Mouse (Mus musculus) intestine, postnatal 0 days (tissue): ENCODE results near the gene Arsg. TPM values are rescaled to one million over a fixed set of nuclear protein-coding genes. Genes with fewer than 3 reads are reported as not detected.

Experiments used
- ATAC-seq: fragments of 200-750 bp; cut with Nextera tagmentation; 2 replicates; pipeline ENCODE4 v1.8.0; 2017; ENCODE audit warnings: mild to moderate bottlenecking, moderate TSS enrichment, moderate library complexity
- H3K27ac ChIP-seq: fragments of 300-500 bp; sonication (generic); 2 replicates; pipeline ENCODE4 v1.5.1; 2014; ENCODE audit warnings: mild to moderate bottlenecking, low read depth, low read length, moderate library complexity
- H3K27me3 ChIP-seq: fragments of 300-500 bp; sonication (generic); replicated peaks from 2 replicates; pipeline ENCODE4 v1.6.1; 2014; ENCODE audit warnings: low read length, mixed read lengths; ENCODE audit not compliant: control insufficient read depth, insufficient read depth
- H3K36me3 ChIP-seq: fragments of 300-500 bp; sonication (generic); 2 replicates; pipeline ENCODE4 v1.6.1; 2014; ENCODE audit warnings: mild to moderate bottlenecking, moderate library complexity; ENCODE audit not compliant: control insufficient read depth, insufficient read depth
- H3K4me1 ChIP-seq: fragments of 300-500 bp; sonication (generic); replicated peaks from 2 replicates; pipeline ENCODE4 v1.6.1; 2014; ENCODE audit warnings: antibody characterized with exemption, low read length, mixed read lengths; ENCODE audit not compliant: control insufficient read depth, insufficient read depth
- H3K4me2 ChIP-seq: fragments of 300-500 bp; sonication (generic); replicated peaks from 2 replicates; pipeline ENCODE4 v1.6.1; 2014; ENCODE audit warnings: low read depth, mild to moderate bottlenecking, moderate library complexity
- H3K4me3 ChIP-seq: fragments of 300-500 bp; sonication (generic); 2 replicates; pipeline ENCODE4 v1.5.1; 2014; ENCODE audit warnings: low read depth, low read length
- H3K9ac ChIP-seq: fragments of 300-500 bp; sonication (generic); 2 replicates; pipeline ENCODE4 v1.6.1; 2014; ENCODE audit warnings: mild to moderate bottlenecking, low read depth, low read length
- H3K9me3 ChIP-seq: fragments of 300-500 bp; sonication (generic); 2 replicates; pipeline ENCODE4 v1.6.1; 2016; ENCODE audit warnings: mixed run types; ENCODE audit not compliant: control insufficient read depth
- CTCF ChIP-seq: sonication (generic); IDR thresholded peaks from 2 replicates; pipeline ENCODE4 v1.5.1; 2016; ENCODE audit warnings: low read depth, mild to moderate bottlenecking, control low read depth, antibody characterized with exemption, moderate library complexity
- WGBS: fragments of 180-500 bp; shearing (Covaris S2); extraction: QIAGEN DNeasy Blood & Tissue Kit; methylation state at CpG from one replicate; pipeline ENCODE4 v1.1.7; 2014; 5-methylcytosine and 5-hydroxymethylcytosine counted together
- polyA plus RNA-seq: library from polyadenylated mRNA; unstranded; fragments of >200 nt; fragmentation: Nextera tagmentation; extraction: Ambion mirVana; gene quantifications from 2 replicates; pipeline ENCODE4 v1.2.1, GENCODE M21; 2015

Gene Arsg
- polyA plus RNA-seq, 1 experiment from 2014 or later, result 50.9 TPM

DNA sequence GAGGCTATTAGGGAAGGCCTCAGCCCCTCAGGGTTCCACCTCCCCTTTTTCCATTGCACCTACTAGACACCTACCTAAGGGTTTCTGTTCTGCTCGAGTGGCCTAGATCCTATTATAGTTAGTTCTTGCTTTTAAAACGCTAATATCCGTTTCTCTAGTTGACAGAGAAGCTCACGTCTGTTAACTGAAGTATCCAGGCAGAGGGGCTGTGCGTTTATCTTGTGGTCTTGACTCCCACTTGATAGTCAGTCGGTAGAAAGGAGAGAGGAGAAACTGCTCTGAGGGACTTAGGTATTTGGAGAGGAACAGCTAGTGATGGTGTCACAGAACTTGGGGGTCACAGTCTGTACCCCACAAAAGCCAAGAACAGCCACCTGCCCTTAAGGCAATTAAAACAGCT, 3.5 kb downstream of the Arsg start:
- whole genome bisulfite sequencing, result 68% methylated on average over 6 of the region's 6 CpGs
- no peaks in the 10 kb centered on the region for H3K36me3 ChIP-seq
- no peak overlapping the region for H3K9ac ChIP-seq
- H3K4me3 ChIP-seq, result no peak overlapping the region
- no peak overlapping the region for H3K27ac ChIP-seq
- H3K9me3 ChIP-seq, result no peaks in the 10 kb centered on the region
- no peak for ATAC-seq
- H3K27me3 ChIP-seq, result no peaks in the 10 kb centered on the region
- H3K4me1 ChIP-seq, result peaks cover 10% of the 10 kb centered on the region; the same call in 1 of the 2 replicates
- TF ChIP-seq CTCF, result no peak
- H3K4me2 ChIP-seq, result no peak overlapping the region

DNA sequence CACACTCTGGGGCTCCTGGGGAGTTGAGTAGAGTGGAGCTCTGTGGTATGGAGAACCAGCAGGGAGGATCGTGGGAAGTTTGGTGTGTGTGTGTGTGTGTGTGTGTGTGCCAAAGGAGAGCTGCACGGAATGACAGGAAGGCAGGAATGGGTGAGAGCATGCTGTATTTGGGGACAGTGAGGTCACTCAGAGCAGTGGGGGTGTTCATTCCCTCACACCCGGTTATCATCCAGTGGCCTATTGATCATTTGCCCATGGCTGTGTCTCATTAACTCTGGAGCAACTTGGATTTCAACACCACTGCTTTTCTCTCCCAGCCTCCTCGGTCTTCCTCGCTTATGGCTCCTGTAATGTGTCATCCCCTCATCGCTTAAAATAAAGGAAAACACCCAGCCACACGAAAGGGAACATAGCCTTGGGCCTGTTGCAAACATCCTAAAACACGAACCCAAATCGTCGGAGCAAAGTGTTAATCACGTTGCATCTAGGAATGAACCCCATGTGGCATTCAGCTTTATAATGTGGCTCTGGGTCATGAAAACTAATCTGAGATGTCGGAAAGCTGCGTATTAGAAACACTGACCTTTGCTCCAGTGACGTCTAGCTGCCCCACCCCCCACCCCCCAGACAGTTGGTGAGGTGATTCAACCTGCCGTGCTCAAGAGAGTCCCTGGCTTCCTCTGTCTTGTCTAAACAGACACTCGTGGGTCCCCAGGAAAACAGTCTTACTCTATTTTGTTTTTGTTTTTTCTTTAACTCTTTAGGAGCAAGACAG, 4.6 kb downstream of the Arsg start:
- TF ChIP-seq CTCF, result no peak
- Histone ChIP-seq H3K4me2 (peak overlapping the region; percentile 17; the same call in 1 of the 2 replicates), H3K27me3 (no peaks in the 10 kb centered on the region), H3K4me1 (peaks cover 10% of the 10 kb centered on the region; the same call in 1 of the 2 replicates), H3K4me3 (no peak overlapping the region), H3K27ac (peak overlapping the region; percentile 9; the same call in 1 of the 2 replicates), H3K9me3 (no peaks in the 10 kb centered on the region), H3K9ac (no peak overlapping the region), H3K36me3 (no peaks in the 10 kb centered on the region)
- no peak for ATAC-seq
- WGBS, result 37% methylated on average over 16 of the region's 16 CpGs

DNA sequence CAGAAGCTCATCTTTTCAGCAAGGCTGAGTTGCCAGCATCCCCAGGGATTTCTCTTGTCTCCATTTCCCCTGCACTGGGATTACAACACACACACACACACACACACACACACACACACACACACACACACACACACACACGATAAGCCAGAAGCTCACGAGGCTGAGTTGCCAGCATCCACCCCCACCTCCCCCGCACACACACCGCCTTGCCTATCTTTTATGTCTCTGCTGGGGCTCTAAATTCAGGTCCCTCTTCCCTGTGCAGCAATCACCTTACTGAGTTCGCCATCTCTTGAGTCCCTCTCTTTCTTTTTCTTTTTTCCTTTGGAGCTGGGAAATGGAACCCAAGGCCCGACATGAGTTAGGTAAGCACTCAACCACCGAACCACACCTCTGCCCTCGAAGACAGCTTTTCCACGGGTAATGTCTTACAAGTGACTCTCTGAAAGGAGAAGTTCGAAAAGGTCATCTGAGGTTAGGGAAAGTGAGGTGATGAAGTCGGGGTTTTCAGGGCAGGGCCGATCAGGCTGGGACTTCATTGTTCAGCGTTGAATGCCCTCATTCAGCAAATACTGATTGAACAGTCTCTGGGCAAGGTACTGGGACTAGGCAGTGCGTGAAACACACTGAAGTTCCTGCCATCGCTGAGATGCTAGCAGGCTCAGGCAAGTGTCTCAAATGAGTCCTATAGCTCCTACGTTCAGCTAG, 6.6 kb downstream of the Arsg start:
- peak overlapping the region; percentile 24; the same call in 1 of the 2 replicates for H3K27ac ChIP-seq
- no peaks in the 10 kb centered on the region for H3K27me3 ChIP-seq
- TF ChIP-seq CTCF, result no peak

DNA sequence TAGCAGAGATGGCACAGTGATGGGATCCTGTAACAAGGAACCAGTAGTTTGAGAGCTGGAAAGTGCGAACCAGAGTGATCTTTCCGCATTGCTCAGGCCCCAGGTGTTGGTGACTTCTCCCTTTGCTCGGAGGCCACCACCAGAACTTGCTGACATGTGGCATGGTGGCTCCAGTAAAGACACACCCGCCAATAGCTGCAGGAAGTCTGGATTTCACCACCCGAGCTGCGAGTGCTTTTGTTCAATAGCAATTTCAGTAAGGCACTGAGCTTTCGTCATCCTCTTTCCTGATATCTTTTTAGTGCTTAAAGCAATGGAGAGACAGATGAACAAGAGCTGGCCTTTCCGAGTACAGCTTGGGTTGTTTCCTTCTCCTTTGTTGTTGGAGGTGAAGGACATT, 7.3 kb downstream of the Arsg start:
- Histone ChIP-seq H3K9me3 (no peaks in the 10 kb centered on the region), H3K27me3 (no peaks in the 10 kb centered on the region), H3K36me3 (no peaks in the 10 kb centered on the region), H3K4me1 (peaks cover 10% of the 10 kb centered on the region; the same call in 1 of the 2 replicates), H3K27ac (peak overlapping the region; percentile 50), H3K9ac (no peak overlapping the region), H3K4me3 (no peak overlapping the region), H3K4me2 (no peak overlapping the region)
- 41% methylated on average over 8 of the region's 8 CpGs for WGBS
- TF ChIP-seq CTCF, result no peak
- ATAC-seq, result no peak; the same call in 1 of the 2 replicates

More for the DNA sequence above, 6.6 kb downstream of the Arsg start:
- WGBS, result 69% methylated on average over 16 of the region's 16 CpGs
- Histone ChIP-seq H3K4me3 (no peak overlapping the region), H3K4me1 (peaks cover 10% of the 10 kb centered on the region; the same call in 1 of the 2 replicates), H3K9ac (no peak overlapping the region), H3K4me2 (no peak overlapping the region), H3K9me3 (no peaks in the 10 kb centered on the region), H3K36me3 (no peaks in the 10 kb centered on the region)
- no peak for ATAC-seq

DNA sequence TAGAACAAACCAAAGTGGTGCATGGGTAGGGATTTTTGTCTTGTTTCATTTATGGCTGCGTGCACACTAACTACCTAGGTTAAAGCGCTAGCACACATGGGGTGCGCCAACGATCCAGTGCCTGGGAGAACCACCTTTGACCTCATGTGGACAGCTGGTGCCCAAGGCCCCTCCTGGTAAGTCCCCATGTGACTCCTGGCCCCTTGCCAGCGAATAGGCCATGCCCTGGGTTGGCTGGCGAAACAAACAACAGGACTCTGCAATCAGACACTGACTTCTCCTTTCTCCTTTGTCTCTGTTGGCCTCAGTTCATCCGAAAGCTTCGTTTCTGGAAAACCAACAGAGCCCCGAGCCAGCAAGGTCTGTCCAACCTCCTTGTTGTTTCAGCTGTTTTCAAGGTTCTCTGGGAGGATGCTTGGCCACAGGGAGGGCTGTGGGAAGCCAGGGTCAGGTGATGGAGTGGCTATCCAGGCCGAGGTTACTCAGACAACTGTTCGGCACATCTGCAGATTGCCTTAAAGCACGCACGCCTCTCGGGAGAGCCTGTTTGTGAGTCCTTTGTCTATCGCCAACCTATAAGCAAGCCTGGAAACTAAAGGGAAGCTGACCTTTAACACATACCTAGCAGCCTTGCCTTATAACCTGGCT, 12.3 kb downstream of the Arsg start:
- 0 out of 2 replicates have a peak, but pooled peaks cover 3% of the 10 kb centered on the region for H3K4me1 ChIP-seq
- ATAC-seq, result peak; percentile 63
- no peaks in the 10 kb centered on the region; the same call in 1 of the 2 replicates for H3K36me3 ChIP-seq
- H3K27me3 ChIP-seq, result no peaks in the 10 kb centered on the region
- H3K4me3 ChIP-seq, result no peak overlapping the region
- H3K4me2 ChIP-seq, result no peak overlapping the region
- TF ChIP-seq CTCF, result no peak
- no peaks in the 10 kb centered on the region for H3K9me3 ChIP-seq
- H3K9ac ChIP-seq, result no peak overlapping the region
- 78% methylated on average over 15 of the region's 15 CpGs for WGBS
- H3K27ac ChIP-seq, result peak overlapping the region; percentile 51; the same call in 1 of the 2 replicates

DNA sequence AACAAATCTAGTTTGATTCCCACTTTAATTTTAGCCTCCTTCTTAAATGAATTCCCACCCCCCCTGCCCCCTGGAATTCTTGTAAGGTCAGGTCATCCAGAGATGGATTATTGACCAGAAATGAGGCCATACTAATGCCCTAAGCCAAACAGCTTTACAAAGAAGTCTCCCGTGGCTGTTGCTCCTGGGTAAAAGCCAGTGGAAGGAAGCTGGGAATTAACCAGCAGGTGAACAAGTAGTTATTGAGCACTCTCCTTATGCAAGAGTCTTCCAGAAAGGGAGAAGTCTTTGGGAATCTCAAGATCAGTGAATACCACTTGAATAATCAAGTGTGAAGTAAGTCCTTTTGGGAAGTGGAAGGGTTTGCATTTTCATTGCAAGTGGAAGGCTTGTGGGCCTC, 13.9 kb downstream of the Arsg start:
- TF ChIP-seq CTCF, result no peak
- Histone ChIP-seq H3K4me3 (no peak overlapping the region), H3K9ac (no peak overlapping the region), H3K4me2 (no peak overlapping the region), H3K27ac (no peak overlapping the region), H3K36me3 (no peaks in the 10 kb centered on the region; the same call in 1 of the 2 replicates), H3K4me1 (no peaks in the 10 kb centered on the region), H3K27me3 (no peaks in the 10 kb centered on the region), H3K9me3 (no peaks in the 10 kb centered on the region)
- 59% methylated on average over 1 of the region's 1 CpGs for WGBS
- ATAC-seq, result no peak
